Mouse (Mus musculus) C2C12 (cell line): ENCODE measurements around the gene Dglucy.

ENCODE experiments used
- CTCF ChIP-seq: IDR thresholded peaks from one replicate; pipeline ENCODE4 v1.5.1; 2011; ENCODE audit not compliant: control insufficient read depth, insufficient read depth, insufficient read length
- MAX ChIP-seq: IDR thresholded peaks from one replicate; pipeline ENCODE4 v1.6.1; 2011; ENCODE audit warnings: mild to moderate bottlenecking, control low read depth
- MYOG ChIP-seq: IDR thresholded peaks from one replicate; pipeline ENCODE4 v1.6.1; 2011; ENCODE audit not compliant: control insufficient read depth, insufficient read length; ENCODE audit errors: extremely low read depth

DNA sequence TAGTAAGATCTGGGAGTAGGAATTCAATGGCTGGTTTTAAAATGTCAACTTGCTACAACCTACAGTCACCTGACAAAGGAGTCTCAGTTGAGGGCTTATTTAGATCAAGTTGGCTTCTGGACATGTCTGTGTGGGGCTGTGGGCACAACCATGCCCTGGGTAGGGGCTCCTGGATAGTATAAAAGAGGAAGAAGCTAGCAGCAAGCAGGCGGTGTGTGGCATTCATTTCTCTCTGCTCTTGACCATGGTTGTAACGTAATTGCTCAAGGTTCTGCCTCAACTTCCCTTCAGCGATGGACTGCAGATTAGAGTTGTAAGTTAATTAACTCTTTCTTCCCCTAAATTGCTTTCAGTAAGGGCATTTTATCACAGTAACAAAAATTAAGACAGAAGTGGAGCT is 73.5 kb downstream of the Dglucy start:
- no peak for TF ChIP-seq MAX
- no peak for TF ChIP-seq CTCF
- no peak for TF ChIP-seq MYOG
